10 mouse cellular contexts compared by ENCODE assay signal in the genomic region with DNA sequence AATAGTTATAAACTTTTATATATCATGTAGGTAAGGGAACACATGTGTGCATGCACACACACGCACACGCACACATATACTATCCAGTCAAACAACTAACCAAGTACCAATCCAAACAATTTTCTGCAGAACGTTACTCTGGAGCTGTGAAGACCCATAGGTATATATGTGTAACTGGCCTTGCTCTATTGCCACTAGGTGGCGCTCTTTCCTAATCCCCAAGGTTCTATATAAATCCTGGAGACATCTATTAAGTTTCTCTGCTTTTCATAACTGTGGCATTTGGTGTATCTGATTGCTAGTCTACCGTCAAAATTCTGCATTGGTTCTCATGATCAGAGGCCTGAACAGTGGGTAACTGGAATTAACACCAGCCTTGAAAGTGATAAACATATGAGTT. TPM values are rescaled to one million over a fixed set of nuclear protein-coding genes. Genes with fewer than 3 reads are reported as not detected.
DNase-seq lines count a peak whose midpoint lies in the region; ATAC-seq and TF ChIP-seq lines count a peak whose summit lies in the region.
"Had no signal": no experiment of that assay in that cellular context is flagged by ENCODE, and none has a peak within 500 bp of the region (broad histone marks: within the 10 kb centered on the region; RNA-seq: fewer than 3 reads in every experiment).

No protein-coding gene starts in this region.

- ATAC-seq in kidney, embryonic 15.5 days (replicated peaks; ENCODE audit: low FRiP score) = no peak
- ATAC-seq in hindbrain, embryonic 11.5 days (ENCODE audit: low FRiP score) = no peak
- no peak for ATAC-seq in stomach, postnatal 0 days (ENCODE audit: low FRiP score, low TSS enrichment)

- H3K36me3 ChIP-seq in kidney, embryonic 15.5 days = no peaks in the 10 kb centered on the region
- H3K36me3 ChIP-seq in hindbrain, embryonic 11.5 days (ENCODE audit: control insufficient read depth, insufficient read depth, low read length) = no peaks in the 10 kb centered on the region
- H3K36me3 ChIP-seq in stomach, postnatal 0 days (ENCODE audit: control insufficient read depth, insufficient read depth, low read length) = no peaks in the 10 kb centered on the region
- H3K36me3 ChIP-seq: embryonic facial prominence, embryonic 12.5 days had no signal

- no peak overlapping the region for H3K4me3 ChIP-seq in kidney, embryonic 15.5 days (replicated peaks)
- H3K4me3 ChIP-seq in hindbrain, embryonic 11.5 days (ENCODE audit: low read depth, low read length) = no peak overlapping the region
- H3K4me3 ChIP-seq in stomach, postnatal 0 days (ENCODE audit: low read depth, low read length) = no peak overlapping the region
- H3K4me3 ChIP-seq: embryonic facial prominence, embryonic 12.5 days had no signal

- DNase-seq in kidney, adult 18-20 months = peak; percentile 48
- peak; percentile 40 for DNase-seq in adrenal gland, adult 2 months
- DNase-seq in embryo, embryonic 10 days (ENCODE audit: low spot score) = peak; percentile 77
- DNase-seq in hindbrain, embryonic 11.5 days (ENCODE audit: low spot score) = peak; percentile 76
- DNase-seq in layer of hippocampus, postnatal 10 days (ENCODE audit: low spot score in 2 of 2) = peak; percentile 58 to 70
- DNase-seq in mesoderm, embryonic 11.5 days (ENCODE audit: low read depth, low spot score) = peak; percentile 74
- DNase-seq in stomach, postnatal 0 days (ENCODE audit: low spot score) = peak; percentile 35

- H3K9me3 ChIP-seq in kidney, embryonic 15.5 days (replicated peaks) = no peaks in the 10 kb centered on the region
- no peaks in the 10 kb centered on the region for H3K9me3 ChIP-seq in hindbrain, embryonic 11.5 days (ENCODE audit: control insufficient read depth, low read length)
- no peaks in the 10 kb centered on the region for H3K9me3 ChIP-seq in stomach, postnatal 0 days (ENCODE audit: control insufficient read depth, low read length)
- H3K9me3 ChIP-seq: embryonic facial prominence, embryonic 12.5 days had no signal

- WGBS in kidney, embryonic 15.5 days = 17% methylated on average over 5 of the region's 5 CpGs
- 13% methylated on average over 5 of the region's 5 CpGs for WGBS in hindbrain, embryonic 11.5 days
- WGBS in stomach, postnatal 0 days = 11% methylated on average over 5 of the region's 5 CpGs

- no peak for TF ChIP-seq EP300 in stomach, postnatal 0 days (optimal IDR thresholded peaks at IDR 0.05)

- H3K27me3 ChIP-seq in kidney, embryonic 15.5 days = peaks cover 28% of the 10 kb centered on the region
- H3K27me3 ChIP-seq in hindbrain, embryonic 11.5 days (ENCODE audit: control insufficient read depth, insufficient read depth, low read length) = no peaks in the 10 kb centered on the region
- H3K27me3 ChIP-seq in stomach, postnatal 0 days (ENCODE audit: control insufficient read depth, insufficient read depth, low read length) = no peaks in the 10 kb centered on the region
- H3K27me3 ChIP-seq: embryonic facial prominence, embryonic 12.5 days had no signal

- H3K9ac ChIP-seq in kidney, embryonic 15.5 days = no peak overlapping the region
- H3K9ac ChIP-seq in hindbrain, embryonic 11.5 days (ENCODE audit: low read depth, low read length) = no peak overlapping the region
- no peak overlapping the region for H3K9ac ChIP-seq in stomach, postnatal 0 days (ENCODE audit: low read length)
- H3K9ac ChIP-seq: embryonic facial prominence, embryonic 12.5 days had no signal

- no peaks in the 10 kb centered on the region for H3K4me1 ChIP-seq in kidney, embryonic 15.5 days
- H3K4me1 ChIP-seq in hindbrain, embryonic 11.5 days (replicated peaks; ENCODE audit: control insufficient read depth, insufficient read depth, low read length) = no peaks in the 10 kb centered on the region
- no peaks in the 10 kb centered on the region for H3K4me1 ChIP-seq in stomach, postnatal 0 days (replicated peaks; ENCODE audit: control insufficient read depth, insufficient read depth)
- H3K4me1 ChIP-seq: embryonic facial prominence, embryonic 12.5 days had no signal

- H3K4me2 ChIP-seq in kidney, embryonic 15.5 days = no peak overlapping the region
- no peak overlapping the region for H3K4me2 ChIP-seq in hindbrain, embryonic 11.5 days (replicated peaks; ENCODE audit: low read depth, low read length)
- H3K4me2 ChIP-seq in stomach, postnatal 0 days (replicated peaks; ENCODE audit: low read depth) = no peak overlapping the region
- H3K4me2 ChIP-seq: embryonic facial prominence, embryonic 12.5 days had no signal

- H3K27ac ChIP-seq in kidney, embryonic 15.5 days = no peak overlapping the region
- no peak overlapping the region for H3K27ac ChIP-seq in hindbrain, embryonic 11.5 days (ENCODE audit: low read depth, low read length)
- H3K27ac ChIP-seq in stomach, postnatal 0 days (replicated peaks) = no peak overlapping the region
- H3K27ac ChIP-seq: embryonic facial prominence, embryonic 12.5 days; macrophage had no signal

- TF ChIP-seq CTCF in stomach, postnatal 0 days (IDR thresholded peaks at IDR 0.05; ENCODE audit: low read depth) = peak; percentile 84

RNA-seq across cellular contexts. Expression of a gene that starts 14.4 kb away (rescaled TPM):
- polyA plus RNA-seq in kidney, embryonic 15.5 days (2015; fragmentation: Nextera tagmentation; extraction: Ambion mirVana) = 35.3 and 37.4 TPM in 2 replicates
- total RNA-seq in adrenal gland, adult 2 months (2021) = 10 to 100 TPM in 1 of 2 experiments, 1 to 10 TPM in 1; 8.4 to 22.3 TPM
- 13.0 and 31.9 TPM in 2 replicates for polyA plus RNA-seq in adrenal gland, adult 2 months (2012; rRNA removed)
- polyA plus RNA-seq in hindbrain, embryonic 11.5 days (2014; fragmentation: Nextera tagmentation; extraction: Ambion mirVana) = 44.0 and 53.1 TPM in 2 replicates
- total RNA-seq in layer of hippocampus, postnatal 10 days (2021) = 100 to 1,000 TPM in 1 of 2 experiments, 10 to 100 TPM in 1; 93.9 to 107 TPM
- polyA plus RNA-seq in stomach, postnatal 0 days (2015; fragmentation: Nextera tagmentation; extraction: Ambion mirVana) = 11.3 and 11.6 TPM in 2 replicates
- polyA plus RNA-seq: macrophage had no signal

RNA-seq across cellular contexts. Expression of a gene that starts 20.5 kb away (rescaled TPM):
- polyA plus RNA-seq in kidney, embryonic 15.5 days (2015; fragmentation: Nextera tagmentation; extraction: Ambion mirVana) = 83.0 and 87.4 TPM in 2 replicates
- total RNA-seq in adrenal gland, adult 2 months (2021) = 10 to 100 TPM; 16.0 to 33.7 TPM
- 1.4 TPM in 2 replicates for polyA plus RNA-seq in adrenal gland, adult 2 months (2012; rRNA removed)
- 305 and 309 TPM in 2 replicates for polyA plus RNA-seq in hindbrain, embryonic 11.5 days (2014; fragmentation: Nextera tagmentation; extraction: Ambion mirVana)
- 100 to 1,000 TPM; 405 to 444 TPM for total RNA-seq in layer of hippocampus, postnatal 10 days (2021)
- 54.2 and 56.5 TPM in 2 replicates for polyA plus RNA-seq in stomach, postnatal 0 days (2015; fragmentation: Nextera tagmentation; extraction: Ambion mirVana)
- polyA plus RNA-seq: macrophage had no signal

RNA-seq across cellular contexts. Expression of a gene that starts 37.5 kb away (rescaled TPM):
- polyA plus RNA-seq in kidney, embryonic 15.5 days (2015; fragmentation: Nextera tagmentation; extraction: Ambion mirVana) = not detected in 2 replicates
- not detected for total RNA-seq in adrenal gland, adult 2 months (2021)
- polyA plus RNA-seq in adrenal gland, adult 2 months (2012; rRNA removed) = not detected in 2 replicates
- not detected in 2 replicates for polyA plus RNA-seq in hindbrain, embryonic 11.5 days (2014; fragmentation: Nextera tagmentation; extraction: Ambion mirVana)
- under 1 TPM in 1 of 2 experiments, not detected in 1; 0.32 TPM for total RNA-seq in layer of hippocampus, postnatal 10 days (2021)
- polyA plus RNA-seq in stomach, postnatal 0 days (2015; fragmentation: Nextera tagmentation; extraction: Ambion mirVana) = 0.06 TPM in 1 of 2 replicates, not detected in the other
- polyA plus RNA-seq: macrophage had no signal

RNA-seq across cellular contexts. Expression of a gene that starts 53.9 kb away (rescaled TPM):
- polyA plus RNA-seq in kidney, embryonic 15.5 days (2015; fragmentation: Nextera tagmentation; extraction: Ambion mirVana) = 79.1 and 82.6 TPM in 2 replicates
- total RNA-seq in adrenal gland, adult 2 months (2021) = 10 to 100 TPM; 28.6 to 97.9 TPM
- polyA plus RNA-seq in adrenal gland, adult 2 months (2012; rRNA removed) = 41.3 and 107 TPM in 2 replicates
- polyA plus RNA-seq in hindbrain, embryonic 11.5 days (2014; fragmentation: Nextera tagmentation; extraction: Ambion mirVana) = 125 and 140 TPM in 2 replicates
- 100 to 1,000 TPM; 104 to 120 TPM for total RNA-seq in layer of hippocampus, postnatal 10 days (2021)
- 24.2 and 27.0 TPM in 2 replicates for polyA plus RNA-seq in stomach, postnatal 0 days (2015; fragmentation: Nextera tagmentation; extraction: Ambion mirVana)
- polyA plus RNA-seq: macrophage had no signal

Comparison
In these comparisons a context has a peak if more than half of its experiments do, and no peak if none do; other contexts are left out.
1. RNA of a gene that starts 20.5 kb away (polyA plus RNA-seq): 305 to 309 TPM in hindbrain, embryonic 11.5 days, 83.0 to 87.4 TPM in kidney, embryonic 15.5 days and 54.2 to 56.5 TPM in stomach, postnatal 0 days; 1.4 TPM in adrenal gland, adult 2 months; every median in the first group is over 10 times any median in the second.
2. Peak in every context shown above with its lines, with median percentiles within 50 percentile points of each other: DNase-seq.